29 mouse cellular contexts compared by ENCODE assay signal in genomic region chr3:80050920-80051319, GRCm38 (mm10).
DNase-seq lines count a peak whose midpoint lies in the region; ATAC-seq lines count a peak whose summit lies in the region.
"Had no signal": no experiment of that assay in that cellular context is flagged by ENCODE, and none has a peak within 500 bp of the region (broad histone marks: within the 10 kb centered on the region; RNA-seq: fewer than 3 reads in every experiment).

No protein-coding gene starts in this region.

- H3K27me3 ChIP-seq in heart, embryonic 10.5 days (ENCODE audit: insufficient read depth, poor library complexity, severe bottlenecking), result no peaks in the 10 kb centered on the region
- no peaks in the 10 kb centered on the region for H3K27me3 ChIP-seq in kidney, embryonic 15.5 days
- H3K27me3 ChIP-seq: CH12.LX; embryonic facial prominence, embryonic 12.5 days; embryonic facial prominence, embryonic 15.5 days; forebrain, embryonic 12.5 days; Patski had no signal

- H3K4me3 ChIP-seq in heart, embryonic 10.5 days, result no peak overlapping the region
- H3K4me3 ChIP-seq in kidney, embryonic 15.5 days (replicated peaks), result no peak overlapping the region
- H3K4me3 ChIP-seq: embryonic facial prominence, embryonic 12.5 days; embryonic facial prominence, embryonic 15.5 days; erythroblast, embryonic 14.5 days; forebrain, embryonic 10.5 days; forebrain, embryonic 12.5 days had no signal

- no peaks in the 10 kb centered on the region for H3K9me3 ChIP-seq in heart, embryonic 10.5 days
- H3K9me3 ChIP-seq in kidney, embryonic 15.5 days (replicated peaks), result no peaks in the 10 kb centered on the region
- H3K9me3 ChIP-seq: embryonic facial prominence, embryonic 12.5 days; embryonic facial prominence, embryonic 15.5 days; forebrain, embryonic 10.5 days; forebrain, embryonic 12.5 days; G1E had no signal

- peaks cover 20% of the 10 kb centered on the region for H3K4me1 ChIP-seq in heart, embryonic 10.5 days
- H3K4me1 ChIP-seq in kidney, embryonic 15.5 days, result no peaks in the 10 kb centered on the region
- H3K4me1 ChIP-seq: embryonic facial prominence, embryonic 12.5 days; embryonic facial prominence, embryonic 15.5 days; forebrain, embryonic 10.5 days; forebrain, embryonic 12.5 days had no signal

- peak; percentile 67; the same call in 1 of the 2 replicates for ATAC-seq in kidney, embryonic 15.5 days (replicated peaks; ENCODE audit: low FRiP score)
- ATAC-seq: activated CD4-positive, CD25-positive, alpha-beta regulatory T cell, adult 4 months; CD4-positive, CD25-positive, alpha-beta regulatory T cell, adult 4 months; forebrain, embryonic 14.5 days; forebrain, embryonic 16.5 days; Patski had no signal

- H3K9ac ChIP-seq in kidney, embryonic 15.5 days, result no peak overlapping the region
- H3K9ac ChIP-seq: embryonic facial prominence, embryonic 12.5 days; embryonic facial prominence, embryonic 15.5 days; forebrain, embryonic 12.5 days had no signal

- H3K36me3 ChIP-seq in heart, embryonic 10.5 days, result no peaks in the 10 kb centered on the region
- no peaks in the 10 kb centered on the region for H3K36me3 ChIP-seq in kidney, embryonic 15.5 days
- H3K36me3 ChIP-seq: embryonic facial prominence, embryonic 12.5 days; embryonic facial prominence, embryonic 15.5 days; forebrain, embryonic 10.5 days; forebrain, embryonic 12.5 days; G1E had no signal

- peak overlapping the region; percentile 56; the same call in 1 of the 2 replicates for H3K27ac ChIP-seq in heart, embryonic 10.5 days
- H3K27ac ChIP-seq in kidney, embryonic 15.5 days, result no peak overlapping the region
- H3K27ac ChIP-seq: embryonic facial prominence, embryonic 12.5 days; embryonic facial prominence, embryonic 15.5 days; forebrain, embryonic 10.5 days; forebrain, embryonic 12.5 days had no signal

- no peak overlapping the region for H3K4me2 ChIP-seq in kidney, embryonic 15.5 days
- H3K4me2 ChIP-seq: embryonic facial prominence, embryonic 12.5 days; embryonic facial prominence, embryonic 15.5 days; forebrain, embryonic 12.5 days had no signal

- WGBS in heart, embryonic 10.5 days, result 53% methylated on average over 4 of the region's 4 CpGs
- WGBS in kidney, embryonic 15.5 days, result 60% methylated on average over 4 of the region's 4 CpGs

- no peak for DNase-seq in heart, embryonic 10.5 days (ENCODE audit: low spot score)
- no peak for DNase-seq in heart, adult 18-20 months
- no peak for DNase-seq in kidney, adult 18-20 months
- DNase-seq in 416B (ENCODE audit: low read depth), result peak; percentile 74
- no peak for DNase-seq in c-Kit-positive CD71-positive TER-119-positive erythroid progenitor cells, embryonic 14.5 days (ENCODE audit: low spot score)
- DNase-seq: adrenal gland, adult 8-10 months; adrenal gland, postnatal 14 days; adrenal gland, postnatal 36 days; B cell, adult 2 months; cerebellum, adult 11 months; cerebellum, adult 18-20 months; cerebellum, adult 8-10 months; cerebellum, adult 9-11 months; cerebellum, postnatal 14 days; cerebellum, postnatal 36 days; embryo, embryonic 11 days had no signal
